Mouse (Mus musculus) kidney, postnatal 0 days (tissue): ENCODE measurements around the gene Gm20388. TPM values are rescaled to one million over a fixed set of nuclear protein-coding genes. Genes with fewer than 3 reads are reported as not detected.
"Not testable (repeated sequence)": the region's sequence is repeated elsewhere in the genome, so short reads cannot be mapped to it uniquely, and the experiment has no call there.

Experiments
- ATAC-seq: fragments of 200-750 bp; cut with Nextera tagmentation; replicated peaks from 2 replicates; pipeline ENCODE4 v1.8.0; 2017; ENCODE audit warnings: low read depth, moderate number of reproducible peaks, moderate TSS enrichment, moderate library complexity; ENCODE audit not compliant: low FRiP score
- DNase-seq: peaks from one replicate; pipeline ENCODE4 v3.0.0-alpha.2; 2016; ENCODE audit warnings: low spot score
- H3K27ac ChIP-seq: fragments of 300-500 bp; sonication (generic); 2 replicates; pipeline ENCODE4 v1.5.1; 2014; ENCODE audit warnings: mild to moderate bottlenecking
- H3K27me3 ChIP-seq: fragments of 300-500 bp; sonication (generic); 2 replicates; pipeline ENCODE4 v1.6.1; 2014; ENCODE audit warnings: low read length, mixed read lengths; ENCODE audit not compliant: insufficient read depth
- H3K36me3 ChIP-seq: fragments of 300-500 bp; sonication (generic); 2 replicates; pipeline ENCODE4 v1.6.1; 2014; ENCODE audit warnings: low read length, mixed read lengths; ENCODE audit not compliant: insufficient read depth
- H3K4me1 ChIP-seq: fragments of 300-500 bp; sonication (generic); replicated peaks from 2 replicates; pipeline ENCODE4 v1.6.1; 2014; ENCODE audit warnings: antibody characterized with exemption, low read length, mixed read lengths; ENCODE audit not compliant: insufficient read depth
- H3K4me2 ChIP-seq: fragments of 300-500 bp; sonication (generic); 2 replicates; pipeline ENCODE4 v1.6.1; 2014; ENCODE audit warnings: mild to moderate bottlenecking, low read length, moderate library complexity, mixed read lengths
- H3K4me3 ChIP-seq: fragments of 300-500 bp; sonication (generic); replicated peaks from 2 replicates; pipeline ENCODE4 v1.5.1; 2014; ENCODE audit warnings: low read depth, low read length
- H3K9ac ChIP-seq: fragments of 300-500 bp; sonication (generic); 2 replicates; pipeline ENCODE4 v1.6.1; 2014; ENCODE audit warnings: low read depth, low read length
- H3K9me3 ChIP-seq: fragments of 300-500 bp; sonication (generic); replicated peaks from 2 replicates; pipeline ENCODE4 v1.6.1; 2016; ENCODE audit warnings: low read length, inconsistent platforms, mixed read lengths
- CTCF ChIP-seq: IDR thresholded peaks from 2 replicates; pipeline ENCODE4 v1.5.1; 2016; ENCODE audit warnings: antibody characterized with exemption, low read depth, mild to moderate bottlenecking, moderate library complexity
- WGBS: fragments of 180-500 bp; shearing (Covaris S2); extraction: QIAGEN DNeasy Blood & Tissue Kit; methylation state at CpG from one replicate; pipeline ENCODE4 v1.1.7; 2014; 5-methylcytosine and 5-hydroxymethylcytosine counted together
- polyA plus RNA-seq: library from polyadenylated mRNA; unstranded; fragments of >200 nt; fragmentation: Nextera tagmentation; extraction: Ambion mirVana; gene quantifications from 2 replicates; pipeline ENCODE4 v1.2.1, GENCODE M21; 2015

The Gm20388 gene
- polyA plus RNA-seq, 1 experiment from 2014 or later: not detected

DNA sequence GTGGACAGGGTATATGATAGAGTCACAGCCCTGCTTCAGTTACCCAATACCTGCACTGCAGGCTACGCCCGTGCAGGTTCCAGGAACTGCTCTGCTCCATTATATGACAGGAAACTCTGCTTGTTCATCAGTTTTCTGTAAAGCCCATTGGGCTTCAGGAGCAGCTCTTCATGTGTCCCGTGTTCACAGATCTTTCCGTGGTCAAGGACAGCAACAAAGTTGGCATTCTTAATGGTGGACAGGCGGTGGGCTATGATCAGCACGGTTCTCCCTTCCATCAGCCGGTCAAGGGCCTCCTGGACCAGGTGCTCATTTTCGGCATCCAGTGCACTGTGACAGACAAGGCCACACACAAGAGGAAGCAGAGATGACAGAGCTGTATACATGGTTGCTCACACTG is 4043.6 kb downstream of the Gm20388 start:
- ATAC-seq (no peak), DNase-seq (no peak)
- Histone ChIP-seq H3K4me2 (no peak overlapping the region), H3K4me1 (no peaks in the 10 kb centered on the region), H3K9ac (no peak overlapping the region), H3K9me3 (no peaks in the 10 kb centered on the region), H3K27me3 (no peaks in the 10 kb centered on the region), H3K4me3 (no peak overlapping the region), H3K27ac (no peak overlapping the region), H3K36me3 (peaks cover 10% of the 10 kb centered on the region)
- no peak for TF ChIP-seq CTCF
- 89% methylated on average over 8 of the region's 8 CpGs for WGBS

DNA sequence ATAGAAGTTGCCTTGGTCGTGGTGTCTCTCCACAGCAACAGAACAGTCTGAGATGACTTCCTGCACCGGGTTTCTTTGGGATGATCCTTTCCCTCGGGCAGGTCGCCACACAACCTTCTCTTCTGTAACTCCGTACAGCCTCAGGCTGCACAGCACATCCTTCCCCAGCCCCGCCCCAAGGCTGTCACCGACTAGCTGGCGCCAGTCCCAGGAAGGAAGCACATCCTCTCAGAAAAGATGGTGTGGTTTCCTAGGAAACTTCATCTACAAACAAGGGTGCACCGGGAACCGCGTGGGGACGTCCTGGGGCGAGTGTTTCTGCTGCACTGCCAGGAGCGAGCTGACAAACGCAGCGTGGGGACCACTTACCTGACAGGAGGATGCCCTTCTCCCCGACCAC is 4047.5 kb downstream of the Gm20388 start:
- no peak for TF ChIP-seq CTCF
- H3K9me3 ChIP-seq: no peaks in the 10 kb centered on the region
- no peak overlapping the region for H3K27ac ChIP-seq
- H3K36me3 ChIP-seq: peaks cover 18% of the 10 kb centered on the region
- 81% methylated on average over 17 of the region's 17 CpGs for WGBS
- ATAC-seq: no peak
- H3K4me2 ChIP-seq: no peak overlapping the region
- no peaks in the 10 kb centered on the region for H3K4me1 ChIP-seq
- H3K4me3 ChIP-seq: no peak overlapping the region
- H3K9ac ChIP-seq: no peak overlapping the region
- DNase-seq: no peak
- no peaks in the 10 kb centered on the region for H3K27me3 ChIP-seq

DNA sequence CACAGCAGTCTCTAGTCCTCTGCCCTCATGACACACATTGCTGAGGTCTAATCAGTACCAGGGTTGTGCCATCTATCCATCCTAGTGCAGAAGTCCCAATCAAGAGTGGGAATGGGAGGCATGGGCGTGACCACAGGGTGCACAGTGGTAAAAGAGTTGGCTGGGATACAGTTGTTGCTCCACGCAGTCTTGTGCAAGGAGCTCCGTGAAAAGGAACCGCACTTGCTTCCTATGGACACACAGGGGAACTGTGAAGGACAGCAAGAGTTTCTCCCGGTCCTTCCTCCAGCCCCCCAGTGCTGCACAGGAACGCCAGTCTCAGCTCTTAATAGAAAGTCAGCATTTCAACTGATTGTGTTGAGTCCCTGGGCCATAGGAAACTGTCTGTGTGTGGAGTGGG is 4048.8 kb downstream of the Gm20388 start:
- no peak overlapping the region for H3K4me3 ChIP-seq
- H3K9ac ChIP-seq: no peak overlapping the region
- H3K27ac ChIP-seq: no peak overlapping the region
- WGBS: 93% methylated on average over 6 of the region's 6 CpGs
- TF ChIP-seq CTCF: no peak
- ATAC-seq (no peak), DNase-seq (no peak)
- H3K4me2 ChIP-seq: no peak overlapping the region
- H3K36me3 ChIP-seq: peaks cover 11% of the 10 kb centered on the region; the same call in 1 of the 2 replicates
- no peaks in the 10 kb centered on the region for H3K4me1 ChIP-seq
- no peaks in the 10 kb centered on the region for H3K27me3 ChIP-seq
- H3K9me3 ChIP-seq: no peaks in the 10 kb centered on the region

DNA sequence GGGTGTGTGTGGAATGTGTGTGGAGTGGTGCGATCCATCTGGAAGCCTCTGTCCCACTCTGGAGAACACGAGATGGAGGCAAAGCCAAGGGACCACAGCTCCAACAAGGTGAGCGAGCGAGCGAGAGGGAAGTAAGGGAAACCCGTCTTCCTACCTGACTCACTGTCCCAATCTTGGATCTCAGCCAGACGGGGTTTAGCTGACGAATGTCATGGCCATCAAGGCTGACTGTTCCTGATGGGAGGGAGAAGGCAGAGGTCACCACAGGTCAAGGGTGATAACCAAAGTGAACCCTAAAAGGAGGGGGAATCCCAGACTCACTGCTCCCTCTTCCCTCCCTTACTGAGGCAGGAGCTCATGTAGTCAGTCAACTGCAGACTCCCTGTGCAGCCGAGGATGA is 4049.4 kb downstream of the Gm20388 start:
- H3K27me3 ChIP-seq: no peaks in the 10 kb centered on the region

DNA sequence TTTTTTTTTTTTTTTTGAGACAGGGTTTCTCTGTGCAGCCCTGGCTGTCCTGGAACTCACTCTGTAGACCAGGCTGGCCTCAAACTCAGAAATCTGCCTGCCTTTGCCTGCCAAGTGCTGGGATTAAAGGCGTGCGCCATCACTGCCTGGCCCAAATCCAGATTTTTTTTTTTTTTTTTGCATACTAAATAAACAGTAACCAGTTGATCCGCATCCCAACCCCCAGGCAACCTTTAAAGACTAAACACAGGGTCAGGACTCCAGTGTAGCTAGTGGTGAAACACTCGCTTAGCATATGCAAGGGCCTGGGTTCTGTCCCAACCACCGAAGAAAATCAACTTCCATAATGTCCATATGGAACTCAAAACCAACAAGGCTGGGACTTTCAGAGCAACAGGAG is 4049.9 kb downstream of the Gm20388 start:
- not testable (repeated sequence) for H3K27ac ChIP-seq, ATAC-seq, H3K9me3 ChIP-seq, H3K4me3 ChIP-seq, H3K9ac ChIP-seq, H3K4me2 ChIP-seq, H3K27me3 ChIP-seq, H3K4me1 ChIP-seq, DNase-seq
- 85% methylated on average over 5 of the region's 5 CpGs for WGBS
- peaks cover 13% of the 10 kb centered on the region; the same call in 1 of the 2 replicates for H3K36me3 ChIP-seq

More for the DNA sequence above, 4049.4 kb downstream of the Gm20388 start:
- TF ChIP-seq CTCF: no peak
- H3K4me1 ChIP-seq: no peaks in the 10 kb centered on the region
- 87% methylated on average over 9 of the region's 9 CpGs for WGBS
- H3K27ac ChIP-seq: no peak overlapping the region
- no peak overlapping the region for H3K4me3 ChIP-seq
- no peak for DNase-seq
- H3K9ac ChIP-seq: no peak overlapping the region
- peaks cover 13% of the 10 kb centered on the region; the same call in 1 of the 2 replicates for H3K36me3 ChIP-seq
- no peak overlapping the region for H3K4me2 ChIP-seq
- no peak for ATAC-seq
- no peaks in the 10 kb centered on the region for H3K9me3 ChIP-seq

DNA sequence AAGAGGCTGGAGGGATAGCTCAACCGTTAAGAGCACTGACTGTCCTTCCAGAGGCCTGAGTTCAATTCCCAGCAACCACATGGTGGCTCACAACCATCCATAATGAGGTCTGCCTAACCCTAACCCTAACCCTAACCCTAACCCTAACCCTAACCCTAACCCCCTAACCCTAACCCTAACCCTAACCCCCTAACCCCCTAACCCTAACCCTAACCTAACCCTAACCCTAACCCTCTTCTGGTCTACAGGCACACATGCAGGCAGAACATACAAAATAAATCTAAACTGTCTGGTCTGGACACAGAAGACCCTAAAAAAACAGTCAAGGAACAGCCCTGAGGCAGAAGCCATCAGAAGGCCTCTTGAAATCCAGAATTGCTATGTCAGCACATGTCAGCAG is 4050.7 kb downstream of the Gm20388 start:
- Histone ChIP-seq H3K9me3 (no peaks in the 10 kb centered on the region), H3K27ac (no peak overlapping the region), H3K36me3 (peaks cover 13% of the 10 kb centered on the region; the same call in 1 of the 2 replicates), H3K4me1 (no peaks in the 10 kb centered on the region), H3K4me3 (no peak overlapping the region), H3K4me2 (no peak overlapping the region), H3K27me3 (no peaks in the 10 kb centered on the region), H3K9ac (no peak overlapping the region)
- DNase-seq (no peak), ATAC-seq (no peak; the same call in 1 of the 2 replicates)
- WGBS: 27% methylated on average over 1 of the region's 1 CpGs
- no peak for TF ChIP-seq CTCF

DNA sequence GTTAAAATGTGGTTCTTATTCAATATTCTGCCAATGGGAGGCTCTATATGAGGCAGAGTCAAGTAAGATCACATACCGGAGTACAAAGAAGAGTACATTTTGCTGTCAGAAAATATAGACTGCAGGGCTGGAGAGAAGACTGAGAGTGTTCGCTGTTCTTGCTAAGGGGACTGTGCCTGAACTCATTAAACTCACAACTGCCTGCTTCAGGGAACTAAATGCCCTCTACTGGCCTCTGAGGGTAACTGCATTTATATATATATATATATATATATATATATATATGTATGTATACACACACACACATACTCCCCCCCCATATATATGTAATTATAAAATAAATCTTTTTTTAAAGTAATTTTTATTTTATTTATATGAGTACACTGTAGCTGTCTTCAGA is 4056.3 kb downstream of the Gm20388 start:
- Histone ChIP-seq H3K4me3 (no peak overlapping the region), H3K4me1 (no peaks in the 10 kb centered on the region), H3K4me2 (no peak overlapping the region), H3K27me3 (no peaks in the 10 kb centered on the region), H3K9me3 (no peaks in the 10 kb centered on the region), H3K9ac (no peak overlapping the region), H3K36me3 (peaks cover 22% of the 10 kb centered on the region; the same call in 1 of the 2 replicates), H3K27ac (no peak overlapping the region)
- WGBS: 79% methylated on average over 2 of the region's 2 CpGs
- TF ChIP-seq CTCF: peak; percentile 58
- ATAC-seq (no peak), DNase-seq (peak; percentile 82)
